Mouse (Mus musculus) thymus, postnatal 4 days (tissue): Measurements from ENCODE around the gene Apc2.
A peak's percentile ranks its signal among the peaks of the same experiment; 100 is the strongest.

ENCODE experiments used
- DNase-seq: peaks from one replicate; pipeline ENCODE4 v3.0.0; 2021

Apc2 gene

GRCm38 (mm10) chr10:80264341-80265148 is 31.2 kb upstream of the Apc2 start:
- DNase-seq = peak; percentile 100

- DNase-seq = no peak
Observed at GRCm38 (mm10) chr10:80265149-80265486, 30.7 kb upstream of the Apc2 start.

- DNase-seq = no peak
Observed at GRCm38 (mm10) chr10:80270099-80270498, 25.7 kb upstream of the Apc2 start.

- DNase-seq = no peak
Observed at GRCm38 (mm10) chr10:80270734-80271181, 25.0 kb upstream of the Apc2 start.

- DNase-seq = no peak
Observed at GRCm38 (mm10) chr10:80271186-80271843, 24.5 kb upstream of the Apc2 start.

- no peak for DNase-seq
Observed at GRCm38 (mm10) chr10:80271870-80272585, 23.7 kb upstream of the Apc2 start.

- no peak for DNase-seq
Observed at GRCm38 (mm10) chr10:80273847-80274246, 21.9 kb upstream of the Apc2 start.

GRCm38 (mm10) chr10:80276238-80276637 is 19.5 kb upstream of the Apc2 start:
- DNase-seq = no peak

GRCm38 (mm10) chr10:80278390-80278789 is 17.4 kb upstream of the Apc2 start:
- DNase-seq = no peak

GRCm38 (mm10) chr10:80279273-80279672 is 16.5 kb upstream of the Apc2 start:
- no peak for DNase-seq

- no peak for DNase-seq
Observed at GRCm38 (mm10) chr10:80281304-80281703, 14.5 kb upstream of the Apc2 start.

GRCm38 (mm10) chr10:80281921-80282371 is 13.8 kb upstream of the Apc2 start:
- no peak for DNase-seq

- no peak for DNase-seq
Observed at GRCm38 (mm10) chr10:80282481-80283441, 13.0 kb upstream of the Apc2 start.

GRCm38 (mm10) chr10:80285222-80286070 is 10.3 kb upstream of the Apc2 start:
- DNase-seq = no peak

- no peak for DNase-seq
Observed at GRCm38 (mm10) chr10:80288097-80288496, 7.7 kb upstream of the Apc2 start.

GRCm38 (mm10) chr10:80288657-80289056 is 7.1 kb upstream of the Apc2 start:
- DNase-seq = no peak

GRCm38 (mm10) chr10:80292251-80293146 is 3.3 kb upstream of the Apc2 start, which contains the start of gene Rps15:
Rps15 (plus strand) TSS chr10:80292453.
- peak; percentile 97 for DNase-seq

GRCm38 (mm10) chr10:80293325-80293724 is 2.5 kb upstream of the Apc2 start:
- peak; percentile 53 for DNase-seq

- no peak for DNase-seq
Observed at GRCm38 (mm10) chr10:80294311-80294710, 1.5 kb upstream of the Apc2 start.

- no peak for DNase-seq
Observed at GRCm38 (mm10) chr10:80294788-80295303, 931 bp upstream of the Apc2 start.
